Mouse (Mus musculus): ENCODE measurements around the gene Ttc41.

DNA sequence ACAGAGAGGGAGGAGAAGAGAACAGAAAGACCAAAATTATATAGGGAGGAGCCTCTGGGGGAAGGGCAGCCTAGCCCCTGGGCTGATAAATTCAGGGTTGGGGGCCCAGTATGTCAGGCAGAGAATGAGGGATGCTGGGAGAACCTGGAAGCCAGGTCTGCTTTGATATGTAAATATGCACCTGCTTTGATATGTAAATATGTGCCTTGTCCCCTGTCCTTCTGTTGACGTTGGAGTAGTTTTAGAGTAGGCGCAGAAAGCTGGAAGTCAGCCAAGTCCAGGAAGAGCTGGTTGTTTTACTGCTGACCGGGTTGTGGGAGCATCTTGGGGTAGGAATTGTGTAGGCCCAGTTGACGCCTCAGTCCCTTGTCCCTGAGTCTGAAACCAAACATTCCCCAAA is 64.2 kb downstream of the Ttc41 start:
- TF ChIP-seq CTCF (IDR thresholded peaks at IDR 0.05; ENCODE audit: low read depth, low read length): no peak
- TF ChIP-seq POLR2A (IDR thresholded peaks at IDR 0.05; ENCODE audit: borderline replicate concordance, low read depth, low read length): no peak

Data from bone marrow macrophage, adult 2 months (primary cell).